Mouse (Mus musculus) kidney, postnatal 0 days (tissue): Measurements from ENCODE around the gene Lman2l. TPM values are rescaled to one million over a fixed set of nuclear protein-coding genes. Genes with fewer than 3 reads are reported as not detected.

Source experiments
- ATAC-seq: fragments of 200-750 bp; cut with Nextera tagmentation; replicated peaks from 2 replicates; pipeline ENCODE4 v1.8.0; 2017; ENCODE audit warnings: low read depth, moderate number of reproducible peaks, moderate TSS enrichment, moderate library complexity; ENCODE audit not compliant: low FRiP score
- DNase-seq: peaks from one replicate; pipeline ENCODE4 v3.0.0-alpha.2; 2016; ENCODE audit warnings: low spot score
- H3K27ac ChIP-seq: fragments of 300-500 bp; sonication (generic); 2 replicates; pipeline ENCODE4 v1.5.1; 2014; ENCODE audit warnings: mild to moderate bottlenecking
- H3K27me3 ChIP-seq: fragments of 300-500 bp; sonication (generic); 2 replicates; pipeline ENCODE4 v1.6.1; 2014; ENCODE audit warnings: low read length, mixed read lengths; ENCODE audit not compliant: insufficient read depth
- H3K36me3 ChIP-seq: fragments of 300-500 bp; sonication (generic); 2 replicates; pipeline ENCODE4 v1.6.1; 2014; ENCODE audit warnings: low read length, mixed read lengths; ENCODE audit not compliant: insufficient read depth
- H3K4me1 ChIP-seq: fragments of 300-500 bp; sonication (generic); replicated peaks from 2 replicates; pipeline ENCODE4 v1.6.1; 2014; ENCODE audit warnings: antibody characterized with exemption, low read length, mixed read lengths; ENCODE audit not compliant: insufficient read depth
- H3K4me2 ChIP-seq: fragments of 300-500 bp; sonication (generic); 2 replicates; pipeline ENCODE4 v1.6.1; 2014; ENCODE audit warnings: mild to moderate bottlenecking, low read length, moderate library complexity, mixed read lengths
- H3K4me3 ChIP-seq: fragments of 300-500 bp; sonication (generic); replicated peaks from 2 replicates; pipeline ENCODE4 v1.5.1; 2014; ENCODE audit warnings: low read depth, low read length
- H3K9ac ChIP-seq: fragments of 300-500 bp; sonication (generic); 2 replicates; pipeline ENCODE4 v1.6.1; 2014; ENCODE audit warnings: low read depth, low read length
- H3K9me3 ChIP-seq: fragments of 300-500 bp; sonication (generic); replicated peaks from 2 replicates; pipeline ENCODE4 v1.6.1; 2016; ENCODE audit warnings: low read length, inconsistent platforms, mixed read lengths
- CTCF ChIP-seq: IDR thresholded peaks from 2 replicates; pipeline ENCODE4 v1.5.1; 2016; ENCODE audit warnings: antibody characterized with exemption, low read depth, mild to moderate bottlenecking, moderate library complexity
- WGBS: fragments of 180-500 bp; shearing (Covaris S2); extraction: QIAGEN DNeasy Blood & Tissue Kit; methylation state at CpG from one replicate; pipeline ENCODE4 v1.1.7; 2014; 5-methylcytosine and 5-hydroxymethylcytosine counted together
- polyA plus RNA-seq: library from polyadenylated mRNA; unstranded; fragments of >200 nt; fragmentation: Nextera tagmentation; extraction: Ambion mirVana; gene quantifications from 2 replicates; pipeline ENCODE4 v1.2.1, GENCODE M21; 2015

Gene Lman2l
- polyA plus RNA-seq, 1 experiment from 2014 or later, result 35.9 TPM

GRCm38 (mm10) chr1:36461829-36462228 lies 16.8 kb upstream of the Lman2l start:
- no peak overlapping the region for H3K4me2 ChIP-seq
- no peak overlapping the region for H3K27ac ChIP-seq
- TF ChIP-seq CTCF, result no peak
- H3K9me3 ChIP-seq, result no peaks in the 10 kb centered on the region
- DNase-seq (no peak), ATAC-seq (no peak)
- no peak overlapping the region for H3K4me3 ChIP-seq
- no peaks in the 10 kb centered on the region for H3K27me3 ChIP-seq
- H3K36me3 ChIP-seq, result no peaks in the 10 kb centered on the region
- WGBS, result 19% methylated on average over 2 of the region's 2 CpGs
- no peaks in the 10 kb centered on the region; the same call in 1 of the 2 replicates for H3K4me1 ChIP-seq
- no peak overlapping the region for H3K9ac ChIP-seq

GRCm38 (mm10) chr1:36458169-36458568 lies 13.1 kb upstream of the Lman2l start:
- ATAC-seq, result no peak

GRCm38 (mm10) chr1:36457388-36458014 lies 12.4 kb upstream of the Lman2l start:
- H3K4me1 ChIP-seq, result no peaks in the 10 kb centered on the region; the same call in 1 of the 2 replicates
- H3K4me3 ChIP-seq, result no peak overlapping the region
- 0 out of 2 replicates have a peak overlapping the region, but pooled peaks have one; percentile 11 for H3K27ac ChIP-seq
- no peaks in the 10 kb centered on the region for H3K27me3 ChIP-seq
- DNase-seq (peak; percentile 10), ATAC-seq (no peak)
- H3K36me3 ChIP-seq, result no peaks in the 10 kb centered on the region
- 23% methylated on average over 7 of the region's 7 CpGs for WGBS
- H3K9ac ChIP-seq, result no peak overlapping the region
- no peak for TF ChIP-seq CTCF
- no peaks in the 10 kb centered on the region for H3K9me3 ChIP-seq
- H3K4me2 ChIP-seq, result no peak overlapping the region

More at GRCm38 (mm10) chr1:36458169-36458568, 13.1 kb upstream of the Lman2l start:
- H3K36me3 ChIP-seq, result no peaks in the 10 kb centered on the region
- DNase-seq, result no peak
- no peak overlapping the region for H3K4me2 ChIP-seq
- H3K9me3 ChIP-seq, result no peaks in the 10 kb centered on the region
- H3K27ac ChIP-seq, result no peak overlapping the region
- WGBS, result 86% methylated on average over 5 of the region's 5 CpGs
- H3K4me3 ChIP-seq, result no peak overlapping the region
- no peaks in the 10 kb centered on the region for H3K27me3 ChIP-seq
- TF ChIP-seq CTCF, result no peak
- H3K9ac ChIP-seq, result no peak overlapping the region
- no peaks in the 10 kb centered on the region; the same call in 1 of the 2 replicates for H3K4me1 ChIP-seq

- no peak overlapping the region for H3K4me2 ChIP-seq
- WGBS, result 87% methylated on average over 6 of the region's 6 CpGs
- H3K27ac ChIP-seq, result no peak overlapping the region
- H3K9me3 ChIP-seq, result no peaks in the 10 kb centered on the region
- H3K4me3 ChIP-seq, result no peak overlapping the region
- ATAC-seq (no peak), DNase-seq (no peak)
- no peaks in the 10 kb centered on the region; the same call in 1 of the 2 replicates for H3K4me1 ChIP-seq
- H3K9ac ChIP-seq, result no peak overlapping the region
- peak; percentile 44 for TF ChIP-seq CTCF
- no peaks in the 10 kb centered on the region for H3K27me3 ChIP-seq
- H3K36me3 ChIP-seq, result no peaks in the 10 kb centered on the region
Observed at GRCm38 (mm10) chr1:36454055-36454815, 9.2 kb upstream of the Lman2l start.

GRCm38 (mm10) chr1:36446841-36447240 lies 1.8 kb upstream of the Lman2l start:
- no peak for ATAC-seq

GRCm38 (mm10) chr1:36446106-36446824 lies 1.2 kb upstream of the Lman2l start:
- no peak overlapping the region for H3K4me2 ChIP-seq
- H3K9me3 ChIP-seq, result no peaks in the 10 kb centered on the region
- no peak overlapping the region for H3K27ac ChIP-seq
- no peaks in the 10 kb centered on the region for H3K27me3 ChIP-seq
- 83% methylated on average over 5 of the region's 5 CpGs for WGBS
- 0 out of 2 replicates have a peak, but pooled peaks cover 2% of the 10 kb centered on the region for H3K36me3 ChIP-seq
- H3K4me1 ChIP-seq, result 0 out of 2 replicates have a peak, but pooled peaks cover 4% of the 10 kb centered on the region
- ATAC-seq (no peak), DNase-seq (no peak)
- H3K4me3 ChIP-seq, result no peak overlapping the region
- TF ChIP-seq CTCF, result no peak
- H3K9ac ChIP-seq, result no peak overlapping the region

More at GRCm38 (mm10) chr1:36446841-36447240, 1.8 kb upstream of the Lman2l start:
- no peak for TF ChIP-seq CTCF
- Histone ChIP-seq H3K9ac (no peak overlapping the region), H3K27me3 (no peaks in the 10 kb centered on the region), H3K27ac (no peak overlapping the region), H3K9me3 (no peaks in the 10 kb centered on the region), H3K4me2 (no peak overlapping the region), H3K4me1 (0 out of 2 replicates have a peak, but pooled peaks cover 4% of the 10 kb centered on the region), H3K36me3 (0 out of 2 replicates have a peak, but pooled peaks cover 2% of the 10 kb centered on the region), H3K4me3 (no peak overlapping the region)
- no peak for DNase-seq
- WGBS, result 89% methylated on average over 5 of the region's 5 CpGs
